Mouse (Mus musculus): ENCODE measurements at regions not wholly inside any gene's neighbourhood (a gene's known extent, or its start where the extent isn't known, plus 50 kb on each side); places are given as distances from the start of the nearest gene placed in this dataset.

DNA sequence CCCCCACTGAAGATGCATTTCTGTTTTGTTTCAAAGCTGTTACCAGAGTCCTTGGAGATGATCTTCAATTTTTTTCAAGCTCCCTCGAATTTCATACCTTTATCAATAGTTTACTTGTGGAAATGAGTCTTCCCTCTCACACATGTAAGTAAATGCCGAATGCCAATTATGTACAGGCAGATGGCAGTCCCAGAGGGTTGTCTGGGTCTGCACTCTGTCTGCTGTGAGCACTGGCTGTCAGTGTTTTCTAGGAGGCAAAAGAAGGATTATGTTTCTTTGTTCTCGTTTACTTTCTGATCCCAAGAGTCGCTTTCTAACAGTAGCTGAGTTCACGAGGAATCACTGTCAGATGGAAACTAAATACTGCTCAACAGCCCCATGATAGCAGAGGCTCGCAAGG, 491.5 kb downstream of the 1700129C05Rik start:
- Histone ChIP-seq H3K4me1 (replicated peaks; ENCODE audit: control insufficient read depth, insufficient read depth, low read length) (no peaks in the 10 kb centered on the region), H3K36me3 (ENCODE audit: control insufficient read depth, insufficient read depth) (no peaks in the 10 kb centered on the region), H3K9me3 (ENCODE audit: control insufficient read depth) (no peaks in the 10 kb centered on the region), H3K27me3 (replicated peaks; ENCODE audit: control insufficient read depth, insufficient read depth, low read length) (no peaks in the 10 kb centered on the region), H3K4me3 (ENCODE audit: low read depth, low read length) (no peak overlapping the region), H3K27ac (ENCODE audit: low read depth, low read length) (no peak overlapping the region), H3K9ac (ENCODE audit: low read depth, low read length) (no peak overlapping the region), H3K4me2 (replicated peaks; ENCODE audit: low read depth) (no peak overlapping the region)
- no peak for ATAC-seq
- TF ChIP-seq CTCF (IDR thresholded peaks at IDR 0.05; ENCODE audit: low read depth), result no peak
- WGBS, result 53% methylated on average over 6 of the region's 6 CpGs

DNA sequence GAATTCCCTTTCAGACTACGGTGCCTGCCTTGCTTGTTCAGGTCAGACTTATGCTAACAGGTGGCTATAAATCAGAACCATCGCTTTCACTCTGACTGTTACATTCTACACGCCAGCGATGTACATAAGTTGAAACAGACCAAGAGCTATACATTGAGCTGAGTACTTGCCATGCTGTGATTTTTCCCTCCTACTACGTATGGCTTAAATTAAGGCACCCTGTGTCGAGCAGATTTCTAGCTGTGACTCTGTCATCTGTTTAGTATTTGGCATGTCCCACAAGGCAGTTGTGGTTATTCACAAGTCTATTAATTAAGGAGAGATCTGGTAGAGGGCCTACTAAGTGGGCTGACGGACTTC, 504.4 kb downstream of the 1700129C05Rik start:
- Histone ChIP-seq H3K36me3 (ENCODE audit: control insufficient read depth, insufficient read depth) (no peaks in the 10 kb centered on the region), H3K9ac (ENCODE audit: low read depth, low read length) (no peak overlapping the region), H3K27me3 (replicated peaks; ENCODE audit: control insufficient read depth, insufficient read depth, low read length) (no peaks in the 10 kb centered on the region), H3K9me3 (ENCODE audit: control insufficient read depth) (no peaks in the 10 kb centered on the region), H3K4me1 (replicated peaks; ENCODE audit: control insufficient read depth, insufficient read depth, low read length) (no peaks in the 10 kb centered on the region), H3K27ac (ENCODE audit: low read depth, low read length) (no peak overlapping the region), H3K4me3 (ENCODE audit: low read depth, low read length) (no peak overlapping the region), H3K4me2 (replicated peaks; ENCODE audit: low read depth) (no peak overlapping the region)
- TF ChIP-seq CTCF (IDR thresholded peaks at IDR 0.05; ENCODE audit: low read depth), result no peak
- ATAC-seq, result no peak
- WGBS, result 83% methylated on average over 7 of the region's 7 CpGs

DNA sequence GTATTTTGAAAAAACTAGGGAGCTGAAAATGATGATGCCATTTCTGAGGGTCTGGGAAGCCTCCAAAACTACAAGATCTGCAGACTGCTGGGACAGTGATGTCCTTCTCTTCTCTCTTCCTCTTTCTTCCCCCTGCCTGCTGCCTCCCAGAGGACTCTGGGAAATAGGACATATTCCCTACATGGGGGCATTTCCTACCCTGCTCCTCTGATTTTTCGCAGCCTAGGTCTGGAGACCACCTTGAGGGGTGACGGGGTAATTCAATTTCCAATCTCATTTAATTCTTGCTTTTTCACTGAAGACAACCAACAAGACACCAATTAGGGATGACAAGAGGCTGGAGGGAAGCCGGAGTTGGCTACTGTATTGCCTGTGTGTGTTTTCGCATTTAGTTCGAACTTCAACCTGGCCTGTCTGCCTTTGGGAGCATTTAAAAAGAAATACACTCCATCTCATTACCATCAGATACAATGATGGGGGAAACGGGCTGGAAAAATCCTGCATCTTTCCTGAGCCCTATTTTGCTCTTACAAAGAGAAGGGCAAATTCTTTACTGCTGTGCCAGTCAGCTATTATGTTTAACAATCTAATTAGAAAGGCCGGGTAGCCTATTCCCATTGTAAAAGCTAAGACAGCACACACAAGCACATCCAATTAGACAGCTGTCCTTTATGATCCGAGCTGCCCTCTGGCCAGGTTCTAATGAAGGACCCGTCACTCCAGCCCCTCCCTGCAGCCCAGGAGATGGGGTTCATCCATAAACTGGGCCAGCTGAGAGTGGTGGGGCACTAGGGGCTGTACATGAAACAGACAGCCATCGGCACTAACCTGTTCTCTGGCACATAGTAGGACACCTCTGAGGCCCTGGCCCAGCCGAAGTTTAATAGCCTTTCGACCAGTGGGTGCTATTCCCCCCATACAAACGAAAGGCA, 505.0 kb downstream of the 1700129C05Rik start:
- no peak overlapping the region for H3K9ac ChIP-seq (ENCODE audit: low read depth, low read length)
- no peaks in the 10 kb centered on the region for H3K36me3 ChIP-seq (ENCODE audit: control insufficient read depth, insufficient read depth)
- H3K27ac ChIP-seq (ENCODE audit: low read depth, low read length), result no peak overlapping the region
- no peak for ATAC-seq
- no peak for TF ChIP-seq CTCF (IDR thresholded peaks at IDR 0.05; ENCODE audit: low read depth)
- no peaks in the 10 kb centered on the region for H3K27me3 ChIP-seq (replicated peaks; ENCODE audit: control insufficient read depth, insufficient read depth, low read length)
- H3K4me3 ChIP-seq (ENCODE audit: low read depth, low read length), result no peak overlapping the region
- H3K4me1 ChIP-seq (replicated peaks; ENCODE audit: control insufficient read depth, insufficient read depth, low read length), result no peaks in the 10 kb centered on the region
- 83% methylated on average over 13 of the region's 13 CpGs for WGBS
- H3K9me3 ChIP-seq (ENCODE audit: control insufficient read depth), result no peaks in the 10 kb centered on the region
- no peak overlapping the region for H3K4me2 ChIP-seq (replicated peaks; ENCODE audit: low read depth)

DNA sequence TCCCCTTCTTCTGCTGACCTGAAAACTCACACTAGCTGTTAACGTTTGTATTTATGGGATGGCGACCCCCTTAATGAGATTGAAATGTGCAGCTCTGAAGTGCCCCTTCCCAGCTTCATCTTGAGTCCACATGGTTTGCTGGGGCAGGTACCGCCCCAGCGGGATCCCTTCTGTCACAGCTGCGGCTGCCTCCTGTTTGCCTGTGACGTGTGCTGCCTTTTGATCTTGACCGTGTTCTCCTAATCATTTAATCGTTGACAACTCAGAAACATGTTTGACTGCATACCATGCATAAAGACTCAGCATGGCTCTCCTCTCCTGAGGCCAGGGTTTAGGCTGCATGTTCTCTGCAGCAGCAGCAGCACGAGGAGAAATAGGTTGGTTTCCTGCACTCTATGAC, 511.5 kb downstream of the 1700129C05Rik start:
- ATAC-seq, result no peak
- Histone ChIP-seq H3K27ac (ENCODE audit: low read depth, low read length) (no peak overlapping the region), H3K4me1 (replicated peaks; ENCODE audit: control insufficient read depth, insufficient read depth, low read length) (no peaks in the 10 kb centered on the region), H3K27me3 (replicated peaks; ENCODE audit: control insufficient read depth, insufficient read depth, low read length) (no peaks in the 10 kb centered on the region), H3K9ac (ENCODE audit: low read depth, low read length) (no peak overlapping the region), H3K4me3 (ENCODE audit: low read depth, low read length) (no peak overlapping the region), H3K36me3 (ENCODE audit: control insufficient read depth, insufficient read depth) (no peaks in the 10 kb centered on the region), H3K4me2 (replicated peaks; ENCODE audit: low read depth) (no peak overlapping the region), H3K9me3 (ENCODE audit: control insufficient read depth) (no peaks in the 10 kb centered on the region)
- no peak for TF ChIP-seq CTCF (IDR thresholded peaks at IDR 0.05; ENCODE audit: low read depth)
- 33% methylated on average over 9 of the region's 9 CpGs for WGBS

DNA sequence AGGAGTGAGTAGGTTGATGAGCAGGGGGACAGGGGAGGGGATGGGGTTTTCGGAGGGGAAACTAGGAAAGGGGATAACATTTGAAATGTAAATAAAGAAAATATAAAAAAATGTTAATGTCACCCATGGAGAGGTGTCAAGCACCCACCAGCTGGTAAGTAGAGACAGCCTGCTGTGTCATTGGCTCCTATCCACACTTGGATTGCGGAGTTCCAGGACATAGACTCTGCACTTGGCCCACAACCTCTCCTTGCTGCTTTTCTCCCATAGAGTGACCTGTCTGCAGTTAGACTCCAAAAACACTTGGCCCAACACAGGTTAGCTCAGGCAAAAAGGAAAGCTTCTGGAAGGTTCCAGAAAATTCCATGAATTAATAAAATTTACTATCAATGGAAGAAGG, 514.4 kb downstream of the 1700129C05Rik start:
- Histone ChIP-seq H3K4me1 (replicated peaks; ENCODE audit: control insufficient read depth, insufficient read depth, low read length) (no peaks in the 10 kb centered on the region), H3K9ac (ENCODE audit: low read depth, low read length) (no peak overlapping the region), H3K27ac (ENCODE audit: low read depth, low read length) (no peak overlapping the region), H3K36me3 (ENCODE audit: control insufficient read depth, insufficient read depth) (no peaks in the 10 kb centered on the region), H3K4me3 (ENCODE audit: low read depth, low read length) (no peak overlapping the region), H3K9me3 (ENCODE audit: control insufficient read depth) (no peaks in the 10 kb centered on the region), H3K4me2 (replicated peaks; ENCODE audit: low read depth) (no peak overlapping the region), H3K27me3 (replicated peaks; ENCODE audit: control insufficient read depth, insufficient read depth, low read length) (no peaks in the 10 kb centered on the region)
- ATAC-seq, result no peak
- no peak for TF ChIP-seq CTCF (IDR thresholded peaks at IDR 0.05; ENCODE audit: low read depth)
- WGBS, result 83% methylated on average over 2 of the region's 2 CpGs

DNA sequence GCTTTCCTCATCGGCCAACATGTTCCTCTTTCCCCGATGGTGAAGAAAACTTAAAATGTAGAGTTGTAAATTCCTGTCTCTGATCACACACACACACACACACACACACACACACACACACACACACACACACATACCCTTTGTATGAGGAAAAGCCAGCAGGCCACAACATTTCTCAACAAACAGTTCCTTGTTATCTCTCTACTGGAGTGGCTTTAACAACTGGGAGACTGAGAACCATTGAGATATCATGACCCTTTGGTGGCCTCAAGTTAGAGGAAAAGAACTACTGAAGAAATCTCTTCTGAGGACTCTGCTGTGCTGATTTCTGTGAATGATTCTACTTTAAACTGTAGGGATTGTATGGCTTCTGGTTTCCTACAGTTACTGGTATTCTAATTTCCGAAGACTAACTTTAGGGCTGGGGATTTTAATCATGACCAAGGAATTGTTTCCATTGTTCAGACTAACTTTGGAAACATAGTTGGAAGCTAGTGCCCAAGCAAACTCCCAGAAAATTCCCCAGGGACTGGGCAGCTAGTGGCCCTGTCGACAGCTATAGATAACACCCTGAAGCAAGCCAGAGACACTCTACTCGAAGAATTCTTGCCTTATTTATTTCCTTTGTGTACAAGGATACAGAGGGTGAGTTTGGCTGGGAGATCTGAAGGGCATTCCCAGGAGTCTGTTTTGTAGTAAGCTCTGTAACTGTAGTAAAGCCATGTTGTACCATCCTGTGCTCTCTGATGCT, 516.0 kb downstream of the 1700129C05Rik start:
- no peaks in the 10 kb centered on the region for H3K36me3 ChIP-seq (ENCODE audit: control insufficient read depth, insufficient read depth)

More for the DNA sequence above, 516.0 kb downstream of the 1700129C05Rik start:
- Histone ChIP-seq H3K4me3 (ENCODE audit: low read depth, low read length) (no peak overlapping the region), H3K4me1 (replicated peaks; ENCODE audit: control insufficient read depth, insufficient read depth, low read length) (no peaks in the 10 kb centered on the region), H3K4me2 (replicated peaks; ENCODE audit: low read depth) (no peak overlapping the region), H3K27ac (ENCODE audit: low read depth, low read length) (no peak overlapping the region), H3K9me3 (ENCODE audit: control insufficient read depth) (no peaks in the 10 kb centered on the region), H3K9ac (ENCODE audit: low read depth, low read length) (no peak overlapping the region), H3K27me3 (replicated peaks; ENCODE audit: control insufficient read depth, insufficient read depth, low read length) (no peaks in the 10 kb centered on the region)
- no peak for ATAC-seq
- 47% methylated on average over 5 of the region's 5 CpGs for WGBS
- TF ChIP-seq CTCF (IDR thresholded peaks at IDR 0.05; ENCODE audit: low read depth), result no peak

Data from intestine, postnatal 0 days (tissue).